Mouse (Mus musculus): ENCODE data around the gene Defb23.
"Not testable (repeated sequence)": the region's sequence is repeated elsewhere in the genome, so short reads cannot be mapped to it uniquely, and the experiment has no call there.

Gene Defb23

DNA sequence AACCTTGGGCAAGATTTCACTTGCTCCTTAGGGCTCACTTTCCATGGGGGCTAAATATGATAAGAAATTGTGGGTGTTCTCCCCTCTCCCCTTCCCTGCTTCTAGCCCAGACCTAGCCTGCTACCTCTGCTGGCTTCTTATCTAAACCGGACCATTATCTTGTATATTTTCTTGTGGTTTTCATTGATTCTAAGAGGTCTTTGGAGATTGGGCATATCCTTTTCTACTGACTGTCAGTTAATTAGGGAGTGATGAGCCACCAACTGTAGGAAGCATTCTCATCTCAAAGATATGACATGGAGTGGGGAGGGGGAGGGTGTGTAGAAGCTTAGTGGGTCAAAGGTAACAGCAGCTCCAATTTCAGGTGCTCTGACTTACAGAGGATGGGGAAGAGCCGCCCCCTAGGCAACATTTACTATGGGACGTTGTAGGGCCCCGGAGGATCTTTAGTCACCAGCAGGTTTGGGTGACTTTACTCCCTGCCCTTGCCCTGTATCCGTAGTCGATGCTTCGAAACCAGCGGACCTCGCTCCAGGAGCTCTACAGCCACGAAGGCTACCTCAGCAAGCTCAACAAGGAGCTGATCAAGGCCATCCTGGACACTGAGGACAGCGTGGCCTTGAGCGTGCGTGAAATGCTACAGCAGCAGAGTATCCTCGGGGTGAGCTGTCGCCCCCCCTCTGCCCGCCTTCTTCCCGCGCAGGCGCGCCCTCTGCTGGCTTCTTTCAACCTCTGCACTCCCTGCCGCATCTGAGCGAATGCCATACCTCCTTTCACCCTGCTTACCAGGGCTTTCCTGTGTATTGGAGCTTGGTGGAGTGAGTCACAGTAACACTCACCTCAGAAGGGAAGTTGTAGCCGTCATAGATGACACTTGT is 27.2 kb downstream of the Defb23 start:
- peak; percentile 54 for DNase-seq (ENCODE audit: low read depth, low spot score)

DNA sequence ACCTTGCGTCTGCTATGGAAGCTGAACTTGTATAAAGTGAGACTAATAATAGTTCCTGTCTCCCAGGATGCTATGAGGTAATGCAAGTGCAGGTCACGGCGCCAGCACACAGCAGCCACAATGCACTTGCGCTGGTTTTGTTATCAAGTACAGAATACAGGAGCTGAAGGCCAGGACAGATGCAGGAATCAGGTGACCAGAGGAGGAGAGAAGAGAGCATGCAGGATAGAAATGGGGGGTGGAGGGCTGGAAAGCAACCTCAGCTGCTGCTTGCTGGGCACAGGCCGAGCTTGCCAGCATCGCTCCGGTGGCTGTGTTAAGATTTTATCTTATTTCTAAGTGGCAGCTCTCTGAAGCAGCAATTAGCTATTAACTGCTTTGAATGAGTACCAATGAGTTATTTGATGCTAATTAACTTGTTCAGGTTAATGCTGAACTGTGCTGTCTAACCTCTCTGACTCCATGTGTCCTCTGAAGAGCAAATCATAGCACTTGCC is 28.0 kb downstream of the Defb23 start:
- DNase-seq (ENCODE audit: low read depth, low spot score) = no peak

DNA sequence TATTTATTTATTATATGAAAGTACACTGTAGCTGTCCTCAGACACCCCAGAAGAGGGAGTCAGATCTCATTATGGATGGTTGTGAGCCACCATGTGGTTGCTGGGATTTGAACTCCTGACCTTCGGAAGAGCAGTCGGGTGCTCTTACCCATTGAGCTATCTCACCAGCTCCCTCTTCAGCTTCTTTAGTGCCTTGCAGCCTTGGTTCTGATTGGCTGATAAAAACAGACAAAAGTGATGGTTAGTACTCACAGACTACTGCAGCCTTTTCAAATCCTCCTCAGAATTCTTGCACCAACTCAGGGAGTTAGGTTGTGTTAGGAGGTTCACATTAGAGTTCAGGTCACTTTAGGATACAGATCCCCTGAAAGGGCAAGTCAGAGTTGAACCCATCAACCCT is 35.9 kb downstream of the Defb23 start:
- not testable (repeated sequence) for DNase-seq (ENCODE audit: low read depth, low spot score)

DNA sequence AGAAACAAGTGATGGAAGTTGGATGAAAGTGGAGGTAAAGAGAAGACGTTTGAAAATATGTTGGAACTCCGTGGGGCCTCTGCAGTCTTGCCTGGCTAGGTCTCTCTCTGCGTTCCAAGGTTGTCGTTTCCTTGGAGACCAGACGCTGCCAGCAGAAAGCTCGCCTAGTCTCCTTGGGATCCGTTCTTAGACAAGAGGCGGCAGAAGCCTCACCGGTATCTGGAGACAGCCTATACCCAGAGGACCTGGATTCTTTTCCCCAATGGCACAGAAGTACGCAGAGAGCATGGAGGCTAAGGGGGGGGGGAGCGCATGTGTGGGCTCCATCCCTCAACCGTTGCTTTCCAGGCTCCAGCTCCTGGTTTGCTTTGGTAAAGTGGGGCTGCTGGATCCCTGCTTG is 36.9 kb downstream of the Defb23 start:
- no peak for DNase-seq (ENCODE audit: low read depth, low spot score)

DNA sequence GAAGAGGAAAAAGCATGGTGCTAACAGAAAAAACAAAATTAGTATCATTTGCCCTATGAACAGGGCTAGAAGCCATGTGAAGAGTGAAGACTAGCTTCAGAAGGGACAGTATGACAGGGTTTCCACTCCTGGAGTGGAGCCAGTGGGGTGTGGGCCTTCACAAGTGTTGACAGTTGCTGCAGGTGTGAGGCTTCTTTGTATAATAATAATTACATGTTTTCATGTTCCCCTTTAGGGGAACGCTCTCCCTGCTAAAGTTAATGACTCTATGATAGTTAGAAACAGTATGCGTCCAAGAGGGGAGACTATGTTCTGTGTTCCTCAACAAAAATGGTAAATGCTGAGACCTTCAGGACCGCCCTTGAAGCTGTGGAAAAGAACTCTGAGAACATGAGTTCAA is 48.6 kb downstream of the Defb23 start:
- no peak for DNase-seq (ENCODE audit: low read depth, low spot score)

DNA sequence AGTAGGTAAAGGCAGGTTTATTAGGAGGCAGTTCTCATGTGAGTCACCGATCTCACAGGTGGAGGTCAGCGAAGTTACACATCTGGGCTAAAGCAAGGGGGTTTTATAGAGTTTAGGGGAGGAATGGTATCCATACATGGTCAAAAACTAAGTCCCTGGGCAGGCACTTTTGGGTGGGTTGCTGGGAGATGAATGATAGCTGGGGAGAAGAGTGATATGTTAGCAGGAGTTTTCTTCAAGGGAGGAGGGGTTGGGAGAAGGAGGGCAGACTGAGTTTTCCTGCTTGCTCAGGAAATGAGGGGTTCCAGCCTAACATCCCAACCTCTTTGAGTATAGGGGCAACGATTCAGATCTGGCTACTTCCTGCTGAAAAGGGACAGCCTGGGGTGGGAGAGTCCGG is 49.1 kb downstream of the Defb23 start, which contains the start of gene 6820408C15Rik:
6820408C15Rik (plus strand) TSS at position 301 of the 400 bp plus-strand sequence.
- no peak for DNase-seq (ENCODE audit: low read depth, low spot score)

DNA sequence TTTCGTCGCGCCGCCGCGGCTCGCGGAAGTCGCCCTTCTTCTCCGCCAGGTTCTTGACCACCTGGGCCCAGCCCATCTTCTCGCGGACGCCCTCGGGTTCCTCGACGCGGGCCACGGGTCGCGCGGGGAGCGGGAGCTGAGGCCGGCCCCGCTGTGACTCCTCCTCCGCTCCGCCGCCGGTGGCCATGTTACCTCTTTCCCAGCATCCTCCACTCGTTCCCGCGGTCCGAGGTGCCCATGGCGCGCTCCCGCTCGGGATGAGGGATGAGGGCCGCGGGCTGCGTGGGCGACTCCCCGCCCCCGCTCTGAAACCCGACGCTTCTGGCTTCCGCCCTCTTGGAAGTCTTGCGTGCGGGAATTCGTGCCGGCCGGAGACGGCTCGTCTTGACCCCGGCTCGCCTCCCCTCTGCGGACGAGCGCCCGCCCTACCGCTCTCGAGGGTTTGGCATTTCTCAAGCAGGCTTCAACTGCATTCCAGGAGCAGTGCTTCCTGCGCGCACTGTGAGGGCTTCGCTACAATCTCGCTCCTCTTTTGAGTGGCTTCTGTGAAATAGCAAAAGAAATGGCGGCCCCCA is 49.7 kb downstream of the Defb23 start, which contains the start of gene Zcchc3:
Zcchc3 (minus strand) TSS at position 437 of the 575 bp plus-strand sequence.
- no peak for DNase-seq (ENCODE audit: low read depth, low spot score)

DNA sequence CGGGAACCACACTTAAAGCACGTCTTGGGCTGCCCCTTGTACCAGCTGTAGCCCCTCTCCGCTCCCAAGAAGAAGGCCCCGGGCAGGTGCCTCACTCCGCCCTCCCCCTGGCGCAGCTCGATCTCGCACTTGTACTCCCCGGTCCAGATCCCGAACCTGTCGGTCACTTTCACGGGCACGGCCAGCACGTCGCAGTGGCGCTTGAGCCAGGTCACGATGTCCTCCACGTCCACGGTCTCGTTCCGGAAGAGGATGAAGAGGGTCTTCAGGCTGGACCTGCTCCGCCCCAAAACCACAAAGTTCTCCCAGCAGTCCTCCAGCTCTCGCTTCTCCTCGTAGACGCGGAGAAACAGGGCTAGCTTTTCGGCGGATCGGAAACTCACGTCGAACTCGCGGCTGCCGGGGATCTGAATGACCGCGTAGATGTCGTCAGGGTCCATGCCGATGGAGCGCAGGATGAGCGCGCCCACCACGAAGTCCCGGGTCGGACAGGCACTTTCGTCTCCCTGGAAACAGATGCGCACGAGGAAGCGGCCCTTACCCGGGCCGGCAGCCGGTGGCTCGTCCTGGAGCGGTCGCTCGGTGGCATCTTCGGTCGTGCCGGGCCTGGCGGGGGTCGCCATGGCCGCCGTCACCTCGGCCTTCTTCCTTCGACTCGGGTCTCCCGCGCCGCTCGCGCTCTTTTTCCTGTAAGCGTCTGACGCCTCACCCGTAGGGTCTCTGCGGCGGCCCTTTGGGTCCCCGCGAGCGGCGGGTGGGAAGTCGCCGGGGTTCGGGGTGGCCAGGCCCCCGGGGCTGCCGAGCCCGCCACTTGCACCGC is 50.4 kb downstream of the Defb23 start:
- DNase-seq (ENCODE audit: low read depth, low spot score) = no peak

DNA sequence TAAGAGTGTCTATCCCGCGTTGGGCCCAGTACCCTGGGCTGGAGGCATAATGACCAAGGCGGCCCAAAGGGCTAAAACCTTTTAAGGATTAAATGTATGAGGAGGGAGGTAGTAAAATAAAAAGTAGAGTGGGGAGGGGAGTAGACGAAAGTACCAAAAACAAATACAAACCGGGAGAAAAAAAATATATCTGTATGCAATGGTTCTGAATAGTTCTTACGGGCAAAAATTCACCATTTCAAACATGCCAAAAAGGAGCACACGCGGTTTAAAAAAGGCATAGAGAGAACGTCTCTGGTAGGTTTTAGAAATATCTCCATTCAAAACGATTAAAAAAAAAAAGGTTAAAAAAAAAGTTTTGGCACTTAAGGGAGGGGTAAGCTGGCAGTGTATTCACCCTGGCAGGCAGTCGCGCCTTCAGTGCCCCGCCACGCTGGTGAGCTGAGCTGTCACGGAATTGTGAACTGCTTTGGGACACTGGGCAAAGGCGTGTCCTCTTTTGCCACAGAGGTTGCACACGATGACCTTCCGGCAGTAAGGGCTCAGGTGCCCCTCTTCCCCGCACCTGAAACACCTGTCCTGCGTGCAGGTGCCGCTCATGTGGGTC is 51.2 kb downstream of the Defb23 start:
- DNase-seq (ENCODE audit: low read depth, low spot score) = no peak

DNA sequence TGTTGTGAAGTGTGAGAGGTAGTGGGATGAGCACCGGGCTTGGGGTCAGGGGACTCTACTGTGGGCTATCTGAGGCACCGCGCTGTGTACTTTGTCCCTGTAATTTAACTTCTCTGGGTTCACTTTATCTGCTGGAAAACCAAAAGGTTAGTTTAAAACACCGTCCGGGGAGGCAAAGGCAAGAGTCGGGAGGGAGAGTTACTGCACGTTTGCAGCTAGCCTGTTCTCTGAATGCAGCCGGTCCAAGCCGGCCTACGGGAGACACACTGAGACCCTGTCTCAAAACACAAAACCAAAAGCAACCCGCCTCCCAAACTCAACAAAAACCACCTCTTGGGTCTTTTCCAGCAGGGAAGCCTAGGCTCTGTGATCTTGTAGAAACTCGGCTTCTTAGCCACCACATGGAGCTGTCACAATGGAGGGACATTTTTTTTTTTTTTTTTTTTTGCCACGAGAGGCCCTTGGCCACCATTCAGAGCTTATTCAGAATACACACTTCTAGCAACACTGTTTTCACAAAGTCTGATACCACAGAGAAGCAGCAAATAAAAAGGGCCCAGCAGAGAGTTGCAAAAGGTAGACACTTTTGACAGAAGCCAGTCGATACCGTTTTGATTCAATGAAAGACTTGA is 51.8 kb downstream of the Defb23 start:
- no peak for DNase-seq (ENCODE audit: low read depth, low spot score)

DNA sequence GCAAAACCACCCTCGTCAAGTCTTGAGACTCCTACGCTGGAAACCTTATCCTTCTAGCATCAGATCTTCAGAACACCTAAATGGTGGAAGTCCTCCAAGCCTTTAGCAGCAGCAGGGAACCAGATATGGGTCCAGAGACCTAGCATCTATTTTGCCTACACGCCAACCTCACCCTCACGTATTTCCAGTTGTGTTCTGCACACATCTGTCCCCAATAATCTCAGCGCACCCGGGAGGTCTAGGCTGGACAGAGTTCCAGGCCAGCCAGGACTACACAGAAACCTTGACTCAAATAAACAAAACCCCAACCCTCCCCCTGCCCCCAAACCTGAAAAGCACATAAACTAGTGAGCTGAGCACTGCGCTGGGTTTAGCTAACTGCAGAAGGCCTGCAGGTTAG is 52.9 kb downstream of the Defb23 start:
- DNase-seq (ENCODE audit: low read depth, low spot score) = no peak

DNA sequence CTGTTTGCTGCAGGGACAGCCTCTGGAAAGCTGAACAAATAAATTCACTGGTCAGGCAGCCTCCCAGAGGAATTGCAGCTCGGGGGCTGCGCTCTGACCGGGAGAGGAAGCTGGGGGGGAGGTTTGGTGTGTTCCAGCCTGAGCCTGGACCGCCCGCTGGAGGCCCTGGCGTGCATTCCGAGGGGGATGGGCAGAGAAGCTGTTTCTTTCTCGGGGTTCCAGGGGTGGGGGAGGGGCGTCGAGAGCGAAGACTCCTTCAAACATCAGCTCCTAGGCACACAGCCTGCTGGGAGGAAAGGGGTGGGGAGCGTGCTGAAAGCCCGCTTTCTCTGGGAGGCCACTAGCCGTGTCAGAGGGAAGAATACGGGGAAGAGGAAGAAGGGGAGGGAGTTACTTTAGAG is 53.4 kb downstream of the Defb23 start:
- DNase-seq (ENCODE audit: low read depth, low spot score) = no peak

DNA sequence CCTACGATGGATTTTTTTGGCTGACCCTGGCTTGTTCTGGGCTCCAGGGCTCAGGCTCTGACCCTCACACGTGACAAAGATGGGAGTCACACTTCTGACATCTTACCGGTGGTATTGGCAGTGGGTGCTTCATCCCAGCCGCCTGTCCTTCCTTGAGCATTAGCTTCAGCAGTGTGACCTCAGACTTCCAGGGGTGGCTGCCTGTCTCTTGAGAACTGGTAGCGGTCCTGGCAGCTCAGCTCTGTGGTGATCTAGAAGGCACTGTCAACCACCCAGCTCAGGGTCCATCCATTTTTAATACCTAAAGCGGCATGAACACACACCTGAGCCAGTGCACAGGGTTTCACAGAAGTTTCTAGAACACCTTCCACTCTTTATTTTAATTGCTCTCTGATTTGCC is 54.6 kb downstream of the Defb23 start:
- DNase-seq (ENCODE audit: low read depth, low spot score) = no peak
